Mouse (Mus musculus) regulatory T cell (primary cell): Measurements from ENCODE around the gene Dhx15.

Experiments
- in situ Hi-C: fragments of 300-600 bp; cut with MboI, MseI; formaldehyde crosslinking; loops from one replicate; pipeline ENCODE4 v1.15.1; 2025; ENCODE audit warnings: high pct_unique_total_duplicates

Dhx15 gene

DNA sequence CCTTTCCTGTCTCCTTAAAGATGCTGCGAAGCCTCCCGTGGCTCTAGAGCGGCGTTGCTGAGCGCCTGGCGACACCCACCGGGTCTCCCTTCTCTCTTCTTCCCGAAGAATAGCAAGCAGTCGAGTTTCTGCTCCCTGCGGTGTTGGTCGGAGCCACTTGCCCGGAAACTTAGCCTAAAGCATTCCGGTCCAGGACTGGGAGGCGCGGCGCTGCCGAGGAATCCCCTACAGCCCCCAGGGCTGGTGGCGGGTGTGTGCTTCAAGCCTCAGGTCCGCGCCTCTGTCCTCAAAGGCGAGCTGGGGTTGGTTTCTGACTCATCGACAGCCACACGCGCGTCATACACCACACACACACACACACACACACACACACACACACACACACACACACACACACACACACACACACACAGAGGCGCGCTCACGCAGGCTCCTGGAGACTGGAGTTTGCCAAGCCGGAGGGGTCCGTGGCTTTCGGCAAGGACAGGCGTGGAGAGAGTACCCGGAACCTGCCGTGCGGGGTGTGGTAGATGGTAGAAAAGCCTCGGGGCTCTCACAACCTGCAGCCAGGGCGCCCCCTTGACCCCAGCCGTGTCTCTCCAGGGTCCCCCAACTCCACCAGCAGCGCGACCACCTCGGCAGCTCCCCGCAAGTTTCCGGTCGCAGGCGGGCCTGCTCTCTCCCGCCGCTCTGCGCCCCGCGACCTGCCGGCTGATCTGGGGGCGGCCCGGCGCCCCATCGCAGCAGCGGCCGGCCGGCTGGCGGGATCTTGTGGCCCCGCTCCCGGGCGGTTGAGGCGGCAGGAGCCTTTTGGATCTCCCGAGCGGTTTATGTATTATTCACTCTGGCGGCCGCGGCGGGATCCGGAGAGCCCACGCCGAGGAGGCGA is 77.1 kb downstream of the Dhx15 start:
- in situ Hi-C loops: loop anchor here (25.0 kb wide), 1 partner anchor 524 kb away; no protein-coding TSS in a partner anchor

- in situ Hi-C loops: loop anchor here (25.0 kb wide), 1 partner anchor 525 kb away; no protein-coding TSS in a partner anchor
Observed at GRCm38 (mm10) chr5:52112191-52112760, 78.0 kb downstream of the Dhx15 start.

DNA sequence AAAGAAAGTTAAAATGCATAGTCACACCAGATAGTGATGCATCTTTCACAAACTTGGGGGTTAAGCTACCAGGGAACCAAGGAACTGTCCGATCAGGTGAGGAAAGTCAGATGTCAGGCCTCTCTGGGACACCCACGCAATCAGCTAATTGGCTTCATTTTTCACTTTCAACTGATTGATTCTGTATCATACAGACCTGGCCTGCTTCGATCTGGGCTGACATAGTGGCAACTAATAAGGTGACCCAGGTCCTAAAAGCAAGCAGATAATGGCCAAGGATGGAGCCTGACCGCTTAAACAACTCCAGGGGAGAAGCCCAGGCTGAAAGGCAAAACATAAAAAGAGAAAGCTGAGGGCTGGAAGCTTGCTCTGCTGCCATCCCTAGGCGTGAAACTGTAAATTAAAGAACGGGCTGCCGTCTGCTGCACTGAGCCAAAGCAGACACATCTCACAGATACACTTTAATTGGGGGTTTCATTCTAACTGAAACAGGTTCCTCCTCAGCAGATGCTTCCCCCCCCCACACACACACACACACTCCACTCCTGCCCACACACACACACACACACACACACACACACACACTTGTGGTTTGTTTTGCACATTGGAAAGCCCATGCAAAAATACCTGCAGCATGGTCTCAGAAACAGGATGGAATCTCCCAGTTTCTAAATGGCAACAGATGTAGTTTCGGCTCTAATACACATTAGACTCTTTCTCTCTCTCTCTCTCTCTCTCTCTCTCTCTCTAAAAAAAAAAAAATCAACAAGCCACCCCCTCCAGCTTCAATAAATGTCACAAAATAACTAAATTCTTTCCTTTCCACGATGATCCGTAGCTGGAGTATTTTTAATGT is 79.3 kb downstream of the Dhx15 start:
- in situ Hi-C loops: loop anchor here (25.0 kb wide), 1 partner anchor 526 kb away; no protein-coding TSS in a partner anchor
